8 mouse cellular contexts compared by ENCODE assay signal in genomic region chr13:21468061-21469019, GRCm38 (mm10). TPM values are rescaled to one million over a fixed set of nuclear protein-coding genes. Genes with fewer than 3 reads are reported as not detected.
DNase-seq lines count a peak whose midpoint lies in the region; ATAC-seq and TF ChIP-seq lines count a peak whose summit lies in the region.

Nkapl (minus strand) TSS chr13:21468509.

- H3K9ac ChIP-seq in heart, embryonic 13.5 days = peak within 1 kb of the TSS; percentile 81
- peak within 1 kb of the TSS; percentile 87 for H3K9ac ChIP-seq in liver, embryonic 11.5 days (ENCODE audit: low read depth, low read length)

- no peaks in the 10 kb centered on the region for H3K9me3 ChIP-seq in heart, embryonic 13.5 days
- H3K9me3 ChIP-seq in liver, embryonic 11.5 days (ENCODE audit: control insufficient read depth, low read length) = no peaks in the 10 kb centered on the region

- H3K4me3 ChIP-seq in brown adipose tissue, adult 24 weeks (ENCODE audit: insufficient read depth, low read depth, low read length) = peak within 1 kb of the TSS; percentile 74
- H3K4me3 ChIP-seq in heart, embryonic 13.5 days = peak within 1 kb of the TSS; percentile 63
- peak within 1 kb of the TSS; percentile 76 for H3K4me3 ChIP-seq in liver, embryonic 11.5 days (ENCODE audit: low read depth, low read length)
- H3K4me3 ChIP-seq in myocyte = no peak within 1 kb of the TSS

- H3K27me3 ChIP-seq in heart, embryonic 13.5 days (replicated peaks) = no peaks in the 10 kb centered on the region; the same call in 1 of the 2 replicates
- peaks cover 8% of the 10 kb centered on the region; the same call in 1 of the 2 replicates for H3K27me3 ChIP-seq in liver, embryonic 11.5 days (replicated peaks; ENCODE audit: control insufficient read depth, insufficient read depth, low read length)
- peaks cover 8% of the 10 kb centered on the region for H3K27me3 ChIP-seq in myocyte (ENCODE audit: control insufficient read depth, insufficient read depth, insufficient read length)

- peak; percentile 80 for DNase-seq in CD4-positive helper T cell, adult 2 months (ENCODE audit: low read depth, low spot score)
- peak; percentile 88 for DNase-seq in kidney, postnatal 10 days
- DNase-seq in liver, embryonic 11.5 days (ENCODE audit: low spot score) = peak; percentile 83
- DNase-seq in spleen, postnatal 4 days (ENCODE audit: low spot score in 2 of 2) = peak; percentile 72 to 87

- H3K4me1 ChIP-seq in brown adipose tissue, adult 24 weeks (ENCODE audit: control insufficient read depth, insufficient read depth, insufficient read length, low read length) = 0 out of 2 replicates have a peak, but pooled peaks cover 2% of the 10 kb centered on the region
- peaks cover 11% of the 10 kb centered on the region for H3K4me1 ChIP-seq in heart, embryonic 13.5 days
- H3K4me1 ChIP-seq in liver, embryonic 11.5 days (replicated peaks; ENCODE audit: control insufficient read depth, insufficient read depth, low read length) = peaks cover 8% of the 10 kb centered on the region

- H3ac ChIP-seq in myocyte (ENCODE audit: control insufficient read depth, insufficient read length) = no peak within 1 kb of the TSS

- peak; percentile 100 for ATAC-seq in erythroid progenitor cell, adult 5-6 weeks (replicated peaks; ENCODE audit: low FRiP score, poor library complexity, severe bottlenecking)
- ATAC-seq in heart, embryonic 13.5 days (ENCODE audit: extremely low read depth, insufficient number of reproducible peaks, low FRiP score, low TSS enrichment) = peak; percentile 93
- peak; percentile 96 for ATAC-seq in liver, embryonic 11.5 days (replicated peaks; ENCODE audit: low FRiP score)

- no peak within 1 kb of the TSS for H3K27ac ChIP-seq in brown adipose tissue, adult 24 weeks (replicated peaks; ENCODE audit: low read depth, low read length)
- H3K27ac ChIP-seq in heart, embryonic 13.5 days (replicated peaks) = peak within 1 kb of the TSS; percentile 55
- H3K27ac ChIP-seq in liver, embryonic 11.5 days (ENCODE audit: low read depth, low read length) = peak within 1 kb of the TSS; percentile 28; the same call in 1 of the 2 replicates

- no peaks in the 10 kb centered on the region for H3K79me2 ChIP-seq in myocyte (ENCODE audit: control insufficient read depth, insufficient read depth)

- under 1% methylated on average over 54 of the region's 54 CpGs for WGBS in heart, embryonic 13.5 days
- under 1% methylated on average over 53 of the region's 54 CpGs for whole genome bisulfite sequencing in liver, embryonic 11.5 days

- no peak for TF ChIP-seq POLR2A in myocyte (IDR thresholded peaks at IDR 0.05; ENCODE audit: insufficient read length, low read depth)

- peak within 1 kb of the TSS; percentile 84 for H3K4me2 ChIP-seq in heart, embryonic 13.5 days
- peak within 1 kb of the TSS; percentile 98 for H3K4me2 ChIP-seq in liver, embryonic 11.5 days
- H3K4me2 ChIP-seq in myocyte (ENCODE audit: low read depth) = peak within 1 kb of the TSS; percentile 24

- no peaks in the 10 kb centered on the region for H3K36me3 ChIP-seq in heart, embryonic 13.5 days
- no peaks in the 10 kb centered on the region for H3K36me3 ChIP-seq in liver, embryonic 11.5 days (ENCODE audit: control insufficient read depth, insufficient read depth, low read length)
- H3K36me3 ChIP-seq in myocyte (ENCODE audit: control insufficient read depth, insufficient read depth) = no peaks in the 10 kb centered on the region

TF ChIP-seq in myocyte, 11 proteins besides CTCF, POLR2A, EP300 and RAD21:
- TF ChIP-seq MYOG (IDR thresholded peaks at IDR 0.05; ENCODE audit: control insufficient read depth in 1 of 3, insufficient read depth in 1 of 3, insufficient read length in 2 of 3, low read depth in 2 of 3) (no peak), POLR2AphosphoS2 (IDR thresholded peaks at IDR 0.05; ENCODE audit: insufficient read length, low read depth) (no peak), MAX (IDR thresholded peaks at IDR 0.05; ENCODE audit: low read depth) (no peak), CEBPB (IDR thresholded peaks at IDR 0.05; ENCODE audit: insufficient read depth, poor library complexity, severe bottlenecking) (no peak), TCF3 (IDR thresholded peaks at IDR 0.05; ENCODE audit: insufficient read length, low read depth) (no peak), SRF (IDR thresholded peaks at IDR 0.05; ENCODE audit: control insufficient read depth, insufficient read length, low read depth) (no peak), MYOD1 (IDR thresholded peaks at IDR 0.05; ENCODE audit: control insufficient read depth in 1 of 3, insufficient read length in 2 of 3, low read depth in 2 of 3) (no peak), USF1 (IDR thresholded peaks at IDR 0.05; ENCODE audit: low read depth) (no peak), TCF12 (IDR thresholded peaks at IDR 0.05; ENCODE audit: insufficient read depth, poor library complexity, severe bottlenecking) (no peak)

RNA-seq across cellular contexts. Expression of gene Nkapl, which starts in this region (rescaled TPM):
- 1.3 and 2.5 TPM in 2 replicates for polyA plus RNA-seq in brown adipose tissue, adult 24 weeks (2012; ENCODE audit: insufficient read depth, insufficient read length, missing spikeins)
- total RNA-seq in erythroid progenitor cell, adult 5-6 weeks (2015; ENCODE audit: low replicate concordance) = not detected in 2 replicates
- total RNA-seq in erythroid progenitor cell, adult 5-6 weeks (2017; ENCODE audit: low replicate concordance) = not detected in 2 replicates
- 2.0 and 2.1 TPM in 2 replicates for polyA plus RNA-seq in heart, embryonic 13.5 days (2015; fragmentation: Nextera tagmentation; extraction: Ambion mirVana)
- 1.1 and 1.5 TPM in 2 replicates for polyA plus RNA-seq in liver, embryonic 11.5 days (2014; fragmentation: Nextera tagmentation; extraction: Ambion mirVana)
- 0.05 TPM for polyA plus RNA-seq in myocyte (2012; fragmentation: generic; extraction: Trizol)

Comparison
In these comparisons a context has a peak if more than half of its experiments do, and no peak if none do; other contexts are left out.
1. Peak in ATAC-seq in erythroid progenitor cell, adult 5-6 weeks; RNA of the gene not detected or under 1 TPM.
2. H3K4me2 ChIP-seq: peak in every context shown above with its lines; median percentile 98 in liver, embryonic 11.5 days; 84 in heart, embryonic 13.5 days; 24 in myocyte.